Mouse (Mus musculus) frontal cortex, adult (tissue): ENCODE measurements around the gene Onecut1.

Experiments used
- ATAC-seq: cut with Nextera tagmentation; 2 replicates; pipeline ENCODE4 v1.9.2; 2017; ENCODE audit warnings: mild to moderate bottlenecking, moderate library complexity, mixed read lengths; ENCODE audit not compliant: low TSS enrichment

The Onecut1 gene

GRCm38 (mm10) chr9:74911430-74911829 is 49.7 kb downstream of the Onecut1 start:
- ATAC-seq = no peak

- ATAC-seq = 0 out of 2 replicates have a peak, but pooled peaks have one; percentile 34
These were observed 50.2 kb downstream of the Onecut1 start for GRCm38 (mm10) chr9:74911919-74912318.

DNA sequence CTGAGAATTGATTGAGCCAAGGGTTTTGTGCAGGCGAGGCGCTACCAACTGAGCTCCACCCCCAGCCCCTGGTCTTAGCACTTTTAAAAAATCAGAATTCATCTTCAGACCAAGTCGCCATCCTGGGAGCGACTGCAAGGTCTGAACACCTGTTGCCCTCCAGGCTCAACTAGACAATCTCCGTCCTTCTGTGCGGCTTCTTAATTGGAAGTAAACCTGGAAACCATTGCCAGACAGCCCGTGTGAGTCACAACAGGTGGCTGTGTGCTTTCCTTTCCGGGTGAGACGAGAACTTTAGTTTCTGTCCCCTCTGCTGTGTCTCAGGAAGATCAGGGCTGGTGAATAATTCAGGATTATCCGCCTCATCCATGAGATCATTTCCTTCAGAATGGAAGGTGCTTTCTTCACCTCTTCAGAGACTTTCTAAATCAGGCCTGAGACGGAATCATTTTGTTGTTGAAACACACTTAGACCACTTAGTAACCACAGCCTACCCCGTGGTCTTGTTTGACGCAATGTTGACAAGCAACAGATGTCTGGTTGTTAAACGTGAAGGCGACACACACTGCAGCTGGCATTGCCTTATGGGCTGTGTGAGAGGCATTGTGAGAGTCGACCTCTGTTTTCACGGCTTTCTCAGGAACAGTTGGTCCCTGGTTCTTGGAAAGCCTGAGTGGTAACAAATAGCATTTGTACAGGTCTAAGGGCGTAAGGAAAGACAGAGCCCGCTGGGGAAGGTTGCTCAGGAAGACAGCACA is 51.1 kb downstream of the Onecut1 start:
- no peak for ATAC-seq

- ATAC-seq = no peak
These were observed 53.9 kb downstream of the Onecut1 start for GRCm38 (mm10) chr9:74915611-74916010.

GRCm38 (mm10) chr9:74920450-74920849 is 58.7 kb downstream of the Onecut1 start:
- ATAC-seq = no peak

GRCm38 (mm10) chr9:74921422-74921821 is 59.7 kb downstream of the Onecut1 start:
- ATAC-seq = no peak

GRCm38 (mm10) chr9:74922884-74923283 is 61.2 kb downstream of the Onecut1 start:
- no peak for ATAC-seq

DNA sequence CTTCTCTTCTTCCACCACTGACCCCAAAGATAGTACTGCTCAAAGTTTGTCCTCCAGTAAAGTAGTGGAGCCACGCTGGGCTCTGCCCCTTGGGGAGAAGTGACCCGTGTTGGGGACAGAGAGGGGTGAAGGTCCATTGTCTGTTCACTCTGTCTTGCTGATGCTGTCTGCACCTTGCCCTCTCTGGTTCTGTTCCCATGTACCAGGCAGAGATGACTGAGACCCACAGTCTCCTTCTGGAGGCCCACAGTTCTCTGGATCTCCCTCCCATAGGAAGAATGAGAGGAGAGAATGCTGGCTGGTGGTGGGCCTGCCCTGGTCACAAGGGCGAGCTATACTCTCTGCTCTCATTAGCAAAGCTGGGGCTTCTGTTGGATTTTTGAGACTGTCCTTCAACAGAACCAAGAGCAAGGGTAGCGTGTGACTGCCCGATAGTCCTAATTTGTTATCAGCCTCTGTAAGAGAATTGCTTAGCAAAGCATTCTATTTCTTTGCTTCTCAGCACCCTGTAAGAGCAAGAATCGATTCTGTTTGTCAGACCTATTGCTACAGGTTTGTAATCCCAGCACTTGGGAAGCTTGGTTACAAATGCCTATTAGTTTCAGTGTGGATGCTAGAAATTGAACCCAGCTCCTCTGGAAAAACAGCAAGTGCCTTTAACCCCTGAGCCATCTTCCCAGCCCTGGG is 61.7 kb downstream of the Onecut1 start:
- no peak for ATAC-seq

DNA sequence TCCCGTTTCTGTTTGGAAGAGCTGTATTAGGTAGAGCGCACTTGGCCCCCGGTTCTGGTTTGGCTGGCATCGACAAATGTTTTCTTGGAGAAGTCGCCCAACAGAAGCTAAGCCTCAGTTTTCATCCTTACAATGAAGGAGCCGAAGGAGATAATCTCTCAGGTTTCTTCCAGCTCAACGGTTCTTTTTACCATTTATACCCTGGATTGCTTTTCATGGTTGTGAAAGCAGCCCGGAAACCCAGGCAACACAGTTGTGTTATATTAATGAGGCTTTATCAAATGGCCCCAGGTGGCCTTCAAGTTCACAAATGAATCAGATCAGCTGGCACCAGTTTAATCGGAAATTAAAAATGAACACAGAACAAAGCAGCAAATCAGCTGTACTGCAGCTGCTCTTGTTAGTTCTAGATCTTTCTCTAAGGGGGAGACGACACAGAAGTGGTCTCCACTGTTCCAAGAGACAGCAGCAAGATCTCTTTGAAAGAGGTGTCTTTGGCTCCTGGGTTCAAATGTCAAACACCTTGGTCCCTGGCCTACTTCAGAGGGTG is 63.6 kb downstream of the Onecut1 start:
- no peak for ATAC-seq

GRCm38 (mm10) chr9:74929981-74930423 is 68.3 kb downstream of the Onecut1 start:
- ATAC-seq = no peak

GRCm38 (mm10) chr9:74930653-74931052 is 68.9 kb downstream of the Onecut1 start:
- no peak for ATAC-seq

DNA sequence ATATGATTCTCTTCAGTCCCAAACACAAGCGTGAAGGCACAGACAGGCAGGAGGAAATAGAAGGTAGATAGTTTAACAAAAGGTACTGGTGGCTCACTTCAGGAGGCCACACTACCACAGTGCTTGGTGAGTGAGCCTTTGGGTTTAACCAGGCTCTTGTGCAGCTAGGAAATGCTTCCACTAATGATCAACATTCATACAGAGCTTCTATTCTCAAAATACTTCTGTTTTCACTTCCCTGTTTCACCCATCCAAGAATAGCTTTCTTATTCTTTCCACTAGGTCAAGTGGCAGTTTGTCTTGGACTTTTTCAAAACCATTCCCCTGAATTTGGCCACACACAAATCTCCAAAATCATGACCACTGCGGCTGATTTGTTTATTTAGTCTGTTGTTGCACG is 73.6 kb downstream of the Onecut1 start:
- ATAC-seq = no peak

- ATAC-seq = no peak
These were observed 76.0 kb downstream of the Onecut1 start for GRCm38 (mm10) chr9:74937761-74938160.

- ATAC-seq = no peak
These were observed 77.2 kb downstream of the Onecut1 start for GRCm38 (mm10) chr9:74938670-74939534.
